Mouse (Mus musculus) left cerebral cortex, adult 2 months (tissue): ENCODE results near the gene Foxp1. TPM values are rescaled to one million over a fixed set of nuclear protein-coding genes. Genes with fewer than 3 reads are reported as not detected.

Experiments used
- DNase-seq, 2 experiments: peaks; one replicate each; pipeline ENCODE4 v3.0.0; 2021 to 2022; ENCODE audit warnings: low spot score in 2 of 2, mixed read lengths in 1 of 2; ENCODE audit errors: extremely low spot score in 1 of 2
- H3K27ac ChIP-seq: fragments of 200-600 bp; 2 replicates; pipeline ENCODE4 v1.8.1; 2022
- H3K4me3 ChIP-seq: fragments of 200-600 bp; 2 replicates; pipeline ENCODE4 v1.8.1; 2022
- CTCF ChIP-seq: fragments of 200-600 bp; IDR thresholded peaks from 2 replicates; pipeline ENCODE4 v1.8.1; 2022; ENCODE audit warnings: antibody characterized with exemption, mild to moderate bottlenecking, moderate library complexity
- intact Hi-C: fragments of 180-260 bp; cut with DNase I; formaldehyde crosslinking; loops from one replicate; pipeline ENCODE4 v1.15.1; 2025
- total RNA-seq, 2 experiments: library from RNA; stranded (reverse); gene quantifications; 2 replicates each; pipeline ENCODE4 v1.2.3; 2021

Foxp1 gene
- total RNA-seq, 2 experiments from 2014 or later: 133 to 139 TPM

DNA sequence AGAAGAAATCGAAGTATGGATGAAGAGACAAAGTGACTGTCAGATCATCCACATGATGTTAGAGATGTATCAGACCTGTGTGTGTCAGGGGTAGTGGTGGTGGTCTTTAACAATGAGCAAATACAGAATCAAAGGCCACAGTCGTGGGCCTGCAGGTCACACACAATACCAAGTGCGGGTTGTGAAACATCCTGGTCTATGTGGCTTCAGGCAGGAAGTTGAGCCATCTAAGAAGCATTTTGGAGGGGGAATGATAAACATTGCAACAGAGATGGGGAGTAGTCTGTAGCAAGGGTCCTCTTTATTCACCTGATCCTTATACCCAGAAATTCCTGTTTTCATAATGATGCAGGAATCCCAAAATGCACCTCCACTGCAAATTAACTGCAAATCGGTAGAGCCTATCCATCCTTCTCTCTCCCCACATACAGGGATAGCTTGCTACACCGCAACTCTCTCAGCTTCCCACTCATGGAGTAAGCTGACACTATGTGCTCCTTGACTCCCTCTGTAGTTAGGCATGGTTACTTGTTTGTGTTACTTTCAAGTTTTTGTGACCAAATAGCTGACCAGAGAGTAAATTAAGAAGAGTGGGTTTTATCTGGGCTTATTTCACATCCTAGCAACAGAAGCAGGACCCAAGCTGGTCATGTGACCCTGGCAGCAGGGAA, 310.7 kb downstream of the Foxp1 start:
- Histone ChIP-seq H3K4me3 (no peak overlapping the region), H3K27ac (no peak overlapping the region)
- intact Hi-C loops: no loop called here
- DNase-seq: no peak
- TF ChIP-seq CTCF: no peak

DNA sequence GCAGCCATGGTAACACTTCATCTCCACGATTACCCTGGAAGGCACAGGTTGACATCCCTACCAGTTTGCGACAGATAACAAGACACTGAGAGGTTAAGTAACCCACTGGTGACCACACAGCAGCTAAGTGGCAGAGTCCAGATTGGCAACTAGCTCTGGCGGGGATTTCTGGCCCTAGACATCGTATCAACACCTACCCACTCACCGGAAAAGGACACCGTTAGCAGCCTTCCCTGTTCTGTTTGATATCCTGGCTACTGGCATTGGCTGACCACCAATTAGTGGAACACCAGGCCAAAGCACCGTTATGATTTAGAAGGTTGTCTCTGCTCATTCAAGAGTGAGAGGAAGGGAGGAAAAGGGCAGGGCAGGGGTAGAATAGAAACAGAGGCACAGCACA, 312.4 kb downstream of the Foxp1 start:
- H3K27ac ChIP-seq: no peak overlapping the region
- H3K4me3 ChIP-seq: no peak overlapping the region
- no peak for TF ChIP-seq CTCF
- intact Hi-C loops: no loop called here
- DNase-seq: no peak

DNA sequence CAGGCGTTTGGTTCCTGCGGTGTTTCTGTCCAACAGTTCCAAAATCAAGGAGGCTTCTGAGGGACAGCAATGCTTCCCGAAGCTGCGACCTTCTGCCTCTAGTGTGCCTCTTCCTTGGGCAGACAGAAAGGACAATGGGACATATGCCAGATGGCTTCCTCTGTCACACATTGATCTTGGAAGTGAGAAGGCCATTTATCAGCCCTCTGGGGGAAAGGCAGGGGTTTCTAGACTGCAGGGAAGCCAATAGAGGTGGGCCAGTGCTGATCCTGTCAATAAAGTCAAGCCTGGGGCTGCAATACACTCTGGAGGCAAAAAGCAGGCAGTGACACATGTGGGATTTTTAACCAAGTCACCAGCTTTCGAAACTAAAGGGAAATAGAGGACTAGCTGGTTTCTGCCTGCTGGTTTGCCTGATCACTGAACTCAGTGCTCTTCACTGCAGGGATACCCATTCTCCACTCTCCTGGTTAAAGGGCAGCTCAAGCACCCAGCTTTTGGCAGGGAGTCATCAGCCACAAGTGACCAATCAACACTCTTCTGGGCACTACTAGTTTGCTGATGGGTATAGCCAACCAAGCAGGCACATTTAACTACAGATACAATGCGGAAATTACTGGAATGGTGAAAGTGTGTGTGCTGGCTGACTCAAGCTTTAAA, 315.2 kb downstream of the Foxp1 start:
- intact Hi-C loops: no loop called here

DNA sequence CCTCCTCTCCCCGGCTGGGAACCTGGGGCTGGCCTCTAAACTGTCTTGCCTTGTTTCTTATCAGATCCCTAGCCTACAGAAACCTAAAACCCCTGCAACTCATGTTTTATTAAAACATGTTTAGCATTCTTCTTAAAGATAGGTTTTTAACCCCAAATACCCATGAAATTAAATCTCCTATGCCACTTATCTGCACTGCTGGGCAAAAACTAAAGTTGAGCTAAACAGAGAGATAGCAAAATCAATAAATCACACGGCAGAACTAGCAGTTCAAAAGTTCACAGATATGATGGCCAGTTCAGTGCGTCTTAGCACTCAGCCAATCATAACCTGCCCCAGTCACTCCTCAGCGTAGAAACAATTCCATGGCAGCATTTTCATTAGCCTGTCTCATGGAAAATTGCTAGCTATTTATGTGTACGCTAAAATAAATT, 316.1 kb downstream of the Foxp1 start:
- H3K27ac ChIP-seq: no peak overlapping the region
- DNase-seq: no peak
- intact Hi-C loops: no loop called here
- no peak overlapping the region for H3K4me3 ChIP-seq
- TF ChIP-seq CTCF: no peak

More for the DNA sequence above, 315.2 kb downstream of the Foxp1 start:
- H3K4me3 ChIP-seq: no peak overlapping the region
- H3K27ac ChIP-seq: no peak overlapping the region
- no peak for DNase-seq
- no peak for TF ChIP-seq CTCF

DNA sequence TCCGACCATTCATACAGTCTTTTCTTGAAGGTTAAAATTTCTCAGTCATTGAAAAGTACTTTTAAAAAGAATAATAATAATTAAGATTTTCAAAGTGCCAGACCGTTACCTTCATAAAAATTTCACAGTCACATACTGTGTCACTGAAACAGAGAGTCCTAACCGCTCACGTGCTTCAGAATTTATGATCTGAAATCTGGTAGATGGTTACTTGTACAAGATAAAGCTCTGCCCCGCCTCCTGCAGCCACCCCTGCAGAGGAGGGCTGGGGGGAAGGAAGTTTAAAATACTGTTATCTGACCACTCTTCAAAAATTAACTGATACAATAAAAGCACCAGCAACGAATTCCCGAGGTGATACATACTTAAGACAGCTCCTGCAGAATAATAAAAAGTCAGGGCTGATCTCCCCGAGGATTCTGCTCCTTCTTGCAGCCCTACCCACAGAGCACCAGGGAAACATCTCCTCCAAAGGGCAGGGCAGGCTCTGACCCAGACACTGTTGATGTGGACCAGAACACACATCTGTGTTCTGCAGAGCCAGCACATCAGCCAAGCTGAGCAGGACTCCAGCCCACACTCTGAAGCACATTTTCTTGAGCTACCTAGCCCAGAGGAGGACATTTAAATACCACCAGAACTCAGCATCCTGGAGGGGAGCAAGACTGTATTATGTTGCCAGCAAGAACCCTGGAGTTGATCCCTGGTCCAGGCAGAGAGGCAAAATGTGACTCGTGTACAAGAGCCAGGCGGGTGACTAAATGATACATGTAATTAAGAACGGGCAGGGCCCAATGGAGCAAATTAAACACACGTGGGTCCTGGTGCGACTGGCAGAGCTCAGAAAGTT, 316.7 kb downstream of the Foxp1 start:
- intact Hi-C loops: no loop called here
- DNase-seq: no peak
- TF ChIP-seq CTCF: no peak
- no peak overlapping the region for H3K4me3 ChIP-seq
- no peak overlapping the region for H3K27ac ChIP-seq

DNA sequence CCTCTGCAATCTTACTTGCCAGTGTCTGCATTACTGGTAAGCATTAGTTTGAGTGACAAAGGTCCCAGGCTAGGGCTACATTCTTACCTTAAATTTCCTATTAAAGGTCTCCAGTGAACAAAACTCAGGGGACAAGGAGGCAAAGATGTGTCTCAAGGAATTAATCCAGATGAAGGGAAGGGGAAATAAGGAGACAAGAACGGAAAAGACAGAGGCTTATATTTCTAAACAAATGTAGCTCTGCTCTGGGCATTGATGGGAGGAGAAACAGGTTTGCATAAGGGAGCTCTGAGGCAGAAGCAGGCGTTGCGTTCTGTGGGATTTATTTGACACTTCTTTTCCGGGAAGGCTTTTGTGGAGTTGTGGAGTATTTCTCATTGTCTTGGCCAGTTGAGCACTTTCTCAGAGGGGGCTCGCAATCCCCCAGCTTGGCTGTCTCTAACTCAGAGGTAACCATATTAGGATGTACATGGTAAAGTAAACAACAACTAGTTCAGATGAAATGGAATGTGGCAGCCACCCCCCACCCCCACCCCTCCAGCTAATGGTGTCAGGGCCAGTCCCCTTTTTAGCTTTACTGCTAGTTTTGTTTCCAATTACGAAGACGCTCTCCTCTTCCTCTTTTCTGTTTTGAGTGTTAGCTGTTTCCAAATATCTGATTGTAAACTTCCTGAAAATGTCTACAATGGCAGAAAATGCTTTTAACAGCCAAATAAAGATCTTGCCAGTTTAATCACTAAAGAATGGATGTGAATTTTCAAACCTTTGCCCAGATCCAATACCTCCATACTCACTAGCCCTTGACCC, 317.5 kb downstream of the Foxp1 start:
- no peak for TF ChIP-seq CTCF
- Histone ChIP-seq H3K4me3 (no peak overlapping the region), H3K27ac (no peak overlapping the region)
- no peak for DNase-seq
- intact Hi-C loops: no loop called here

DNA sequence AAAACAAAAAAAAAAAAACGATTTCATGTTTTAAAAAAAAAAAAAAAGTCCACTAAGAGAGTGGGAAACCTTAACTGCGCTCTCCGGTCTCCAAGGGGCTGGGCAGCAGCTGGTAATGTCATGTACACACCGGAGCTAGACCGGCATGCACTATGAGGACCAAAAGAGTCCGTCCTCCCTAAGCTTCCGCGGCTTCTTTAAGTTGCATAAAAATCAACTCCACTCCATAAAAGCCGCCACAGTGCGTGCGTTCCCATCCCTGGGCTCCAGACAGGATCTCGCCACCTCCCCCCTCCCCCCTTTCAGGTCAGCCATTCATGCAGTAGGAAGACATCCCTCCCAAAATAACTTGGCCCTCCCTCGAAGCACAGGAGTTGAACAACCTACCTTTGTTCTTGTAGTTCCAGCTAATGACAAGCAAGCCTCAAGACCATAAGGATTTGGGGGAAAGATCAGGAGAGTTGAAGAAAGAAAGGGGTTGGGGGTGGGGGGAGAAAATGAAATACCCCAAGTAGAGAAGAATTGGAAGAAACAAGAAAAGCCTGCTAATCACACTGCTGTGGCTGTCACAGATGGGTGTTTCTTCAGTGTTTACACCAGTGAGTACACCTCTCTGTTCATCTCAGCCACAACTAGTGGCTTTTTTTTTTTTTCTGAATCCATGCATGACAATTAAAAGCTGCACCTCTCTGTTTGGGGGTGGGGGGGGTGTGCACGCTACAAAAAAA, 318.3 kb downstream of the Foxp1 start:
- Histone ChIP-seq H3K27ac (no peak overlapping the region), H3K4me3 (no peak overlapping the region)
- intact Hi-C loops: no loop called here
- no peak for DNase-seq
- no peak for TF ChIP-seq CTCF

DNA sequence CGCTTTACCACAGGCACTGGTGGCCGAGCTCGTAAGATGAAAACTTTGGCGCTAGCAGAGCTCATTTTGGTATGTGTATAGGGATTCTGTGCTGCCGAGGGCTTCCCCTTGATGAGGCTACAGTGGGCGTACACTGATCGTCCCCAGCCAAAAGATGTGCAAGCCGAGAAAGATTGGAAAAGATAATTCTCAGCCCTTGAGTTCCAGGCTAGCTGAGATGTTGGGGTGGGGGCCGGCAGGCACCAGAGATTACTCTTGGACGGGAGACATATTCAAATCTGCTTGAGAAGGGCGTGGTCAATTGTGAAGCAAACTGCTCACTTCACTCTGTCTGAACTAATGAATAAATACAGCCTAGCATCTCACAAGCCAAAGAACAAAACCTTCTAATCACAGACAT, 319.3 kb downstream of the Foxp1 start:
- no peak for TF ChIP-seq CTCF
- H3K27ac ChIP-seq: no peak overlapping the region
- no peak overlapping the region for H3K4me3 ChIP-seq
- intact Hi-C loops: no loop called here
- no peak for DNase-seq

DNA sequence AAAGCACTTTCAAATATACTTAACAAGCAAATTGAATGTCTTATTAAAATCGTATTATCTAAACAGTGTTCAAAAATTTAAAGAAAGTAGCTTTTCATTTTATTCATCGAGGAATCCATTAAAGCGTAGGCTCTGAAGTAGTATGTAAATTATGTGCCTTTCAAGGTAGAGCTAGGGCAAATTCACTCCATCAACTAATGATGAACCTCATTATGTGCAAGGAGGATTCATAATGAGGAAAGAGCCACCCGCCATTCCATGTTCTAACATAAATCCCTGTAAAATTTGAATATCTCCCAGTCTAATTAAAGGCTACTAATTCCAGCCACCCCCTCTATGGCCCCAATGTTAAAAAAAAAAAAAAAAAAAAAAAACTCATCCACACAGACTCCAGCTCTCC, 319.7 kb downstream of the Foxp1 start:
- H3K4me3 ChIP-seq: no peak overlapping the region
- DNase-seq: no peak
- intact Hi-C loops: no loop called here
- no peak for TF ChIP-seq CTCF
- H3K27ac ChIP-seq: no peak overlapping the region

DNA sequence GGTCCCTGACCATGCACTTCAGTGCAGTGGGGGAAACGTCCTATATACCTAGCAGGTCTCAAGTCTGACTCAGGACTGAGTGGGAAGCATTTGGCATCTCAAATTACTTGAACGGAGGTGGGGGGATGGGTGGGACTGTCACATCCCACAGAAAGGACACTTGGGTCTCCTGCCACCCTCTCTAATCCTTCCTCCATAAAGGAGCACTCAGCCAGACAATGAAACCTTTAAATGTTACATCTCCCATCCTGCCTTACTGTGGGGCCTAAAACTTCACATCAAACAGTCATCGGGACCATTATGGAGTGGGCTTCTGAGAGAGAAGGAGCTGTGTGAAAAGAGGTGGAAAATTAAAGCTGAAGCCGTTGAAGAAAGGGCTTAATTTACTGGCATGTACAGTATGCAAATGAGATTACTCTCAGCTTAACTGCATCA, 321.2 kb downstream of the Foxp1 start:
- intact Hi-C loops: no loop called here
- no peak overlapping the region for H3K4me3 ChIP-seq
- peak in 1 of 2 experiments; percentile 18 for DNase-seq
- no peak overlapping the region for H3K27ac ChIP-seq
- no peak for TF ChIP-seq CTCF

DNA sequence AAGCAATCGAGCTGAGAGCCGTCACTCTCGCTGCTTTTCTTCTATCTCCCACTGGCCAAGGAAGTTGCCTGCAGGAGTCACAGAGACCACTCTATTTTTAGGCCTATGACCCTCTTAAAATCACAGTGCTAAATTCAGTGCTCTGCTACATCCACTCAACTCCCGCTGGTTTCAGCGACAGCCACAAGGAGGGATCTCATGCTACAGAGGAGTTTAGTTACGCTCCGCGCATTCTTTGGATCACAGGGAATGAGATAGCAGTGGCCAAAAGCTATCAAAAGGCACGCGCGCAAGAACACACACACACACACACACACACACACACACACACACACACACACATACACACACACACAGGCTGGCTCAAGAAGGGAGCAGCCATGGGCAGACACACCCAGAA, 321.9 kb downstream of the Foxp1 start:
- Histone ChIP-seq H3K27ac (no peak overlapping the region), H3K4me3 (no peak overlapping the region)
- TF ChIP-seq CTCF: no peak; the same call in 1 of the 2 replicates
- no peak for DNase-seq
- intact Hi-C loops: no loop called here
